Mouse (Mus musculus) retina, postnatal 1 day (tissue): ENCODE measurements at regions not wholly inside any gene's neighbourhood (a gene's known extent, or its start where the extent isn't known, plus 50 kb on each side); places are given as distances from the start of the nearest gene placed in this dataset.

ENCODE experiments used
- DNase-seq: peaks from one replicate; pipeline ENCODE4 v3.0.0-alpha.2; 2012

- no peak for DNase-seq
Observed at GRCm38 (mm10) chr7:129772540-129773331, 181.1 kb downstream of the Wdr11 start.

- DNase-seq = peak; percentile 61
Observed at GRCm38 (mm10) chr7:129774261-129774861, 182.7 kb downstream of the Wdr11 start.

- DNase-seq = peak; percentile 57
Observed at GRCm38 (mm10) chr7:129775189-129775588, 183.5 kb downstream of the Wdr11 start.

GRCm38 (mm10) chr7:129778842-129779421 is 187.3 kb downstream of the Wdr11 start:
- peak; percentile 79 for DNase-seq

- no peak for DNase-seq
Observed at GRCm38 (mm10) chr7:129779939-129780338, 188.3 kb downstream of the Wdr11 start.

- no peak for DNase-seq
Observed at GRCm38 (mm10) chr7:129781756-129782155, 190.1 kb downstream of the Wdr11 start.

GRCm38 (mm10) chr7:129784966-129785365 is 193.3 kb downstream of the Wdr11 start:
- DNase-seq = no peak

- DNase-seq = no peak
Observed at GRCm38 (mm10) chr7:129787011-129787410, 195.3 kb downstream of the Wdr11 start.

- DNase-seq = no peak
Observed at GRCm38 (mm10) chr7:129787736-129788135, 196.1 kb downstream of the Wdr11 start.

- DNase-seq = no peak
Observed at GRCm38 (mm10) chr7:129789461-129789860, 197.8 kb downstream of the Wdr11 start.

GRCm38 (mm10) chr7:129790590-129791449 is 199.2 kb downstream of the Wdr11 start:
- no peak for DNase-seq

- DNase-seq = no peak
Observed at GRCm38 (mm10) chr7:129791450-129791820, 199.8 kb downstream of the Wdr11 start.

GRCm38 (mm10) chr7:129793733-129794132 is 202.1 kb downstream of the Wdr11 start:
- DNase-seq = no peak

- no peak for DNase-seq
Observed at GRCm38 (mm10) chr7:129794276-129794675, 202.6 kb downstream of the Wdr11 start.

- no peak for DNase-seq
Observed at GRCm38 (mm10) chr7:129798525-129798924, 206.9 kb downstream of the Wdr11 start.

GRCm38 (mm10) chr7:129800461-129800867 is 208.8 kb downstream of the Wdr11 start:
- DNase-seq = no peak

- peak; percentile 78 for DNase-seq
Observed at GRCm38 (mm10) chr7:129801431-129801847, 209.8 kb downstream of the Wdr11 start.

GRCm38 (mm10) chr7:129802168-129802567 is 210.5 kb downstream of the Wdr11 start:
- DNase-seq = no peak

GRCm38 (mm10) chr7:129805340-129805739 is 213.7 kb downstream of the Wdr11 start:
- DNase-seq = no peak

GRCm38 (mm10) chr7:129810141-129810540 is 218.5 kb downstream of the Wdr11 start:
- DNase-seq = no peak

- no peak for DNase-seq
Observed at GRCm38 (mm10) chr7:129810565-129810964, 218.9 kb downstream of the Wdr11 start.

- no peak for DNase-seq
Observed at GRCm38 (mm10) chr7:129814149-129814860, 222.6 kb downstream of the Wdr11 start.
